Mouse (Mus musculus) neutrophil, adult 65 days (primary cell): ENCODE results near the gene Anpep. TPM values are rescaled to one million over a fixed set of nuclear protein-coding genes. Genes with fewer than 3 reads are reported as not detected.

Experiments
- total RNA-seq: library from RNA; stranded (reverse); gene quantifications from 2 replicates; pipeline ENCODE4 v1.2.4, GENCODE M21; 2023

Gene Anpep
- total RNA-seq = 0.16 and 0.25 TPM in 2 replicates

DNA sequence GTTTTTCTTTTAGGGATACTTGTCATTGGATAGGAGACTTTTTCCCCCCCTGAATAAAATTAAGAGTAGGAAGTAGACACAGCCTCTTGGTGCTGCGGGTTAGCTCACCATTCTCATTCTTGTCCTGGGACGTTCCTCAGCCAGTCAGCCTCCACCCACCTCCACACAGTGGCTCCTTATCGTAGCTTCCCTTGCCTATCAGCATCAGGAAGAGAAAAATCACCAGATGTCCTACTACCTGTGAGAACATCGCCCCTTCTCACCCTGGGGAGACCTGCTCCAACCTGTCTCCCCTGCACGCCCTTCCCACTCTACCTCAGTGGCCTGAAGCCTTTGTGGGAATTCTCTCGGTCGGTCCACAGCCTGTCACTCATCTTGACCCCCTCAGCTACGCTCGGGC lies at the start of gene Anpep:
Gene Anpep (minus strand): TSS at position 249 of the 400 bp plus-strand sequence.

DNA sequence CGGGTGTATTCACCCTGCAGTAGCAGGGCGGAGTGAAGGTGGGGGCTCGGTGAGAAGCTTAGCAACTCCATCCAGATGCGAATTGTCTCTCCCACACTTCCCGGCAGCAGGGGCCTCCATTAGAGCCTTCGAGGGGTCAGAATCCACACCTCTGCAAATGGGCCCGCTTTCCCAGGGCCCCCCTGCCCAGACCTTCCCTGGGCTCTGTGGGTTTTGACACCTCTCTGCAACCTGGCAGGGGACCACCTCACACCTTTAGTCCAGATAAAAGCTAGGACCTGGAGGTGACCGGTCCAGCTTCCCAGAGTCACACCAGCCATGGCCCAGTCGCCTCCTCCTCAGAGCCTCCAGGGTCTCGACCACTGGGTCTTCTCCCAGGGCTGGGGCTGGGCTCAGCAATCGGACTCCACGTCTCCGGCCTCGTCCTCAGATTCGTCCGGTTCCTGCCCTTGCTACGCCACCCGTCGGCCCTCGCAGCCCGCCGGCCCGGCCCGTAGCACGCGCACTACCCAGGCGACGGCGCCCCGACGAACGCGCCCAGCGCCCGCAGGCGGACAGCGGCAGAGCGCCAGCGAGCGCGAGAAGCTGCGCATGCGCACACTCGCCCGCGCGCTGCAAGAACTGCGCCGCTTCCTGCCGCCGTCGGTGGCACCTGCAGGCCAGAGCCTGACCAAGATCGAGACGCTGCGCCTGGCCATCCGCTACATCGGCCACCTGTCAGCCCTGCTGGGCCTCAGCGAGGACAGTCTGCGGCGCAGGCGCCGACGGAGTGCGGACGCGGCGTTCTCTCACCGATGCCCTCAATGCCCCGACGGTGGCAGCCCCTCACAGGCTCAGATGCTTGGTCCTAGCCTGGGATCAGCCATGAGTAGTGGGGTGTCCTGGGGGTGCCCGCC lies 50.0 kb downstream of the Anpep start, which contains the start of gene Mesp2:
Gene Mesp2 (plus strand): TSS at position 117 of the 896 bp plus-strand sequence.

DNA sequence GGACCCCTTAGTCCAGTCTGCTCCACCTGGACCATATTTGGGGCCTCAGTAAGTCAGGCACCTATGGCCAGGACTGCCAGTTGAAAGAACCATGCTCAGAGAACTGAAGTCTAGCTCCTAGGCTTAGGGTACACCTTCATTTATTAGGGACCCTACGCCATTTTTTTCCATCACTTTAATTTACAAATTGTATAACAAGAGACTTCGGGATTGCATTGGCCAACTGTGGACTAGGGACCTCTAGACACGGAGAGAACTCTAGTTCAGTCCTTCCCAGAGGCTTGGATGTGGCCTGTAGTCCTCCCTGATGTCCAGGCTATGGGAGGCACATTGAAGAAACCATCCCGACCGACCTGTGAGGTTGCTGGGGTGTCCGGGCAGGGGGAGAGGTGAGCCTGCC lies 67.2 kb downstream of the Anpep start, which contains the start of gene Mesp1:
Gene Mesp1 (minus strand): TSS at position 101 of the 400 bp plus-strand sequence.

Other genes with a start within 250 kb of the Anpep start
- gene Rhcg, start 243.4 kb downstream of the Anpep start, total RNA-seq = 0.70 and 1.4 TPM in 2 replicates
- gene Ticrr, start 200.9 kb downstream of the Anpep start, total RNA-seq = 21.8 and 30.1 TPM in 2 replicates
- 0.14 and 0.54 TPM in 2 replicates for gene Kif7, start 145.3 kb downstream of the Anpep start, total RNA-seq
- gene Plin1, start 128.2 kb downstream of the Anpep start, total RNA-seq = 0.54 TPM in 1 of 2 replicates, not detected in the other
- gene Pex11a, start 117.9 kb downstream of the Anpep start, total RNA-seq = 1.6 and 3.1 TPM in 2 replicates
- gene Wdr93, start 117.9 kb downstream of the Anpep start, total RNA-seq = not detected in 2 replicates
- not detected in 2 replicates for gene Mesp1, start 67.3 kb downstream of the Anpep start, total RNA-seq
- not detected in 2 replicates for gene Mesp2, start 50.3 kb downstream of the Anpep start, total RNA-seq
- 9.8 and 11.8 TPM in 2 replicates for gene Ap3s2, start 59.6 kb upstream of the Anpep start, total RNA-seq
- 0.27 and 0.47 TPM in 2 replicates for gene Arpin, start 74.3 kb upstream of the Anpep start, total RNA-seq
- gene Zfp710, start 163.8 kb upstream of the Anpep start, total RNA-seq = 103 and 115 TPM in 2 replicates